Mouse (Mus musculus): Measurements from ENCODE around the gene Gm20479. TPM values are rescaled to one million over a fixed set of nuclear protein-coding genes. Genes with fewer than 3 reads are reported as not detected.
A peak's percentile ranks its signal among the peaks of the same experiment; 100 is the strongest.

Gene Gm20479
- total and polyA plus RNA-seq, 3 experiments = 1.2 to 2.2 (median 1.9) TPM

DNA sequence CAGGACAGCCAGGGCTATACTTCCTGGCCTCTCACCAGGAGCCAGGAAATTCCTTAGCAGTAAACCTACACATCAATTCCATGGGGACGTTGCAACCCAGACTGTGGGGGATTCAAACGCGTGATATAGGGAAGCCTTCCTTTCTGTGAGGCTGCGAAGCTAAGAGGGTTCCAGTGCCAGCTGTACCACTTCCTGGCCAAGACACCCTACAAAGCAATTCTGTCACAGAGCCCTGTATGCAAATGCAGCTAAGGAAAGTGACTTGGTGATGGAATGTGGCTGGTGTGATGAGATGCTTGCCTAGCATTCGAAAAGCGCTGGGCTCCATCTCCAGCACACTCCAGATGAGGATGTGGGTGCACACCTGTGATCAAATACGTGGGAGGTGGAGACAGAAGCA is 43.3 kb upstream of the Gm20479 start:
- TF ChIP-seq MAFK (IDR thresholded peaks at IDR 0.05; ENCODE audit: insufficient replicate concordance, low read length) = no peak
- no peak for TF ChIP-seq MAZ (IDR thresholded peaks at IDR 0.05; ENCODE audit: low read depth, low read length)
- TF ChIP-seq IRF4 (IDR thresholded peaks at IDR 0.05; ENCODE audit: low read depth, low read length) = no peak
- no peak for TF ChIP-seq RCOR1 (conservative IDR thresholded peaks at IDR 0.05; ENCODE audit: low read depth, low read length)
- TF ChIP-seq USF1 (IDR thresholded peaks at IDR 0.05; ENCODE audit: low read depth, low read length) = no peak
- TF ChIP-seq SMC3 (IDR thresholded peaks at IDR 0.05; ENCODE audit: low read depth, low read length) = no peak
- TF ChIP-seq POLR2A (IDR thresholded peaks at IDR 0.05; ENCODE audit: low read depth, low read length) = no peak
- Histone ChIP-seq H3K27me3 (replicated peaks) (peaks cover 56% of the 10 kb centered on the region), H3K4me2 (ENCODE audit: insufficient read depth, low read depth, poor library complexity, severe bottlenecking) (no peak overlapping the region), H3K9me3 (replicated peaks; ENCODE audit: low read length) (peaks cover 10% of the 10 kb centered on the region), H3K4me1 (ENCODE audit: control insufficient read depth in 1 of 2, insufficient read depth in 2 of 2) (peaks cover 5 to 7% of the 10 kb centered on the region in 2 experiments; a peak in 3 of 4 replicates), H3K36me3 (replicated peaks in 1 of 2; ENCODE audit: control insufficient read depth in 1 of 2, insufficient read depth in 1 of 2, low read length in 1 of 2) (no peaks in the 10 kb centered on the region), H3K4me3 (replicated peaks in 1 of 3; ENCODE audit: low read depth in 2 of 3, low read length in 2 of 3, poor library complexity in 1 of 3) (no peak overlapping the region), H3K9ac (ENCODE audit: insufficient read depth, low read depth) (no peak overlapping the region), H3K79me2 (replicated peaks; ENCODE audit: control insufficient read depth, extremely low read depth, insufficient read depth, poor library complexity, severe bottlenecking) (no peaks in the 10 kb centered on the region), H3K27ac (ENCODE audit: insufficient read depth, low read depth) (no peak overlapping the region)
- in situ Hi-C loops (cut with MboI; ENCODE audit: low pct_ligation_motif_present, low pct_unique_long_range_greater_than_20kb, low sequenced_read_pairs) (no loop called here), dilution Hi-C loops (cut with MboI; ENCODE audit: extremely low pct_ligation_motif_present, extremely low pct_unique_long_range_greater_than_20kb, low sequenced_read_pairs) (no loop called here)
- no peak for DNase-seq (ENCODE audit: extremely low read depth)

DNA sequence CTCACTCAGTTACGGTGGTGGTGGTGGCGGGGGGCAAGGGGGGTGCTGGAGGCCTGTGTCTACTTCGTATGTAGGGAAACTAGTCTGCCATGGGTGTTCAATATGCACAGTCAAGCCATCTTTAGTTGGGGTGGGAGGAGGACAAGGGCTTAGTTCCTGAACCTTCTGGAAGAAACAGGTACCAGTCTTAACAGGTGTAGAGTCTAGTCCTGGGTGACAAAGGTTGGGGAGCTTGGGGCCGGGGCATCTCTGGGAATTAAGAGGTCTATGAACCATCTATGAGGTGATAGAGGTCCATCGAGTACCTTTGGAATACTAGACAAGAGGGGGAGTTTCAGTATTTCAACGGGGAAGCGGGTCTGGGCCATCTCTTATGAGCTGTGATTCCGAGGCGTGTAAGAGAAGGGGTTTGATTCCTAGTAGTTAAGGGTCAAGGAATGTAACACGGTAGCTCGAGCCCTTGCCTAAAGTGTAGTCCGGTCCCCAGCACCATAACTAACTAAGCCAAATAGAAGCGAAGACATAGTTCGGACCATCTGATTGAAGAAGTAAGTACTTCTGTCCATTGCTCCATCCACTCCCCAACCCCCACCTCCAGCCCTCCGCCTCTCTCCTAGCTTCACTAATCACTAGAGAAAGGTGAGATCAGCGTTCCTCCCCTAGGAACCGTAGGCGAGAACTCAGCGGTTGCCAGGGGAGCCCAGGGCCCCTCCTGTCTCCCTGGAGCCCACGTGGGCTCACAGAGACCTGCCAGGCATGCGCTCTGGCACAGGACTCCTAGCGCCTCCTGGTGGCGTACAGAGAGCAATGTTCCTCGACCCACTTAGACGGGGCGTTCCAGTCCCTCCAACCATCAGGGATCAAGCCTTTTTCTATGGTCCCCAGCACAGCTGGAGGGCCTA is 40.1 kb upstream of the Gm20479 start:
- Histone ChIP-seq H3K36me3 (replicated peaks in 1 of 2; ENCODE audit: control insufficient read depth in 1 of 2, insufficient read depth in 1 of 2, low read length in 1 of 2) (no peaks in the 10 kb centered on the region), H3K9me3 (replicated peaks; ENCODE audit: low read length) (peaks cover 6% of the 10 kb centered on the region), H3K27ac (ENCODE audit: insufficient read depth, low read depth) (no peak overlapping the region), H3K4me2 (ENCODE audit: insufficient read depth, low read depth, poor library complexity, severe bottlenecking) (peak overlapping the region; percentile 75), H3K79me2 (replicated peaks; ENCODE audit: control insufficient read depth, extremely low read depth, insufficient read depth, poor library complexity, severe bottlenecking) (no peaks in the 10 kb centered on the region), H3K4me1 (ENCODE audit: control insufficient read depth in 1 of 2, insufficient read depth in 2 of 2) (peaks cover 5 to 7% of the 10 kb centered on the region in 2 experiments; a peak in 3 of 4 replicates), H3K27me3 (replicated peaks) (peaks cover 82% of the 10 kb centered on the region), H3K4me3 (replicated peaks in 1 of 3; ENCODE audit: low read depth in 2 of 3, low read length in 2 of 3, poor library complexity in 1 of 3) (no peak overlapping the region), H3K9ac (ENCODE audit: insufficient read depth, low read depth) (no peak overlapping the region)
- DNase-seq (ENCODE audit: extremely low read depth) = peak; percentile 71
- in situ Hi-C loops (cut with MboI; ENCODE audit: low pct_ligation_motif_present, low pct_unique_long_range_greater_than_20kb, low sequenced_read_pairs) = no loop called here
- dilution Hi-C loops (cut with MboI; ENCODE audit: extremely low pct_ligation_motif_present, extremely low pct_unique_long_range_greater_than_20kb, low sequenced_read_pairs) = no loop called here
- no peak for TF ChIP-seq TCF12 (IDR thresholded peaks at IDR 0.05; ENCODE audit: low read depth, low read length)
- no peak for TF ChIP-seq GABPA (IDR thresholded peaks at IDR 0.05; ENCODE audit: insufficient replicate concordance, low read depth, low read length)
- TF ChIP-seq USF1 (IDR thresholded peaks at IDR 0.05; ENCODE audit: low read depth, low read length) = peak; percentile 75
- TF ChIP-seq POLR2AphosphoS2 (IDR thresholded peaks at IDR 0.05; ENCODE audit: low read depth, low read length) = no peak
- TF ChIP-seq ZNF384 (IDR thresholded peaks at IDR 0.05; ENCODE audit: low read depth, low read length) = no peak
- TF ChIP-seq CHD2 (IDR thresholded peaks at IDR 0.05; ENCODE audit: low read length) = 0 out of 2 replicates have a peak, but pooled peaks have one; percentile 16
- peak; percentile 61 for TF ChIP-seq RAD21 (IDR thresholded peaks at IDR 0.05; ENCODE audit: low read depth, low read length)
- 0 out of 2 replicates have a peak, but pooled peaks have one; percentile 19 for TF ChIP-seq ZC3H11A (IDR thresholded peaks at IDR 0.05; ENCODE audit: low read depth, low read length)
- TF ChIP-seq RCOR1 (conservative IDR thresholded peaks at IDR 0.05; ENCODE audit: low read depth, low read length) = no peak
- TF ChIP-seq MAX (IDR thresholded peaks at IDR 0.05; ENCODE audit: low read length) = peak; percentile 89
- TF ChIP-seq SIN3A (IDR thresholded peaks at IDR 0.05; ENCODE audit: low read length) = peak; percentile 25; the same call in 1 of the 2 replicates
- peak; percentile 60 for TF ChIP-seq USF2 (conservative IDR thresholded peaks at IDR 0.05; ENCODE audit: low read depth, low read length)
- TF ChIP-seq PAX5 (IDR thresholded peaks at IDR 0.05; ENCODE audit: low read length) = no peak
- TF ChIP-seq TBP (conservative IDR thresholded peaks at IDR 0.05; ENCODE audit: low read depth, low read length) = no peak
- TF ChIP-seq EP300 (IDR thresholded peaks at IDR 0.05; ENCODE audit: low read length) = no peak
- peak; percentile 89 for TF ChIP-seq NRF1 (IDR thresholded peaks at IDR 0.05; ENCODE audit: low read depth, low read length)
- TF ChIP-seq MYC (IDR thresholded peaks at IDR 0.05; ENCODE audit: low read depth, low read length) = peak; percentile 85
- no peak for TF ChIP-seq JUND (conservative IDR thresholded peaks at IDR 0.05; ENCODE audit: low read depth, low read length)
- TF ChIP-seq POLR2A (IDR thresholded peaks at IDR 0.05; ENCODE audit: low read depth, low read length) = no peak
- TF ChIP-seq MAFK (IDR thresholded peaks at IDR 0.05; ENCODE audit: insufficient replicate concordance, low read length) = no peak
- TF ChIP-seq HCFC1 (IDR thresholded peaks at IDR 0.05; ENCODE audit: low read depth, low read length) = no peak
- TF ChIP-seq CTCF (conservative IDR thresholded peaks at IDR 0.05 in 1 of 2, IDR thresholded peaks at IDR 0.05 in 1 of 2; ENCODE audit: low read depth in 2 of 2, low read length in 2 of 2) = peak; percentile 66 to 86
- TF ChIP-seq MAZ (IDR thresholded peaks at IDR 0.05; ENCODE audit: low read depth, low read length) = peak; percentile 61; the same call in 1 of the 2 replicates
- no peak for TF ChIP-seq ELF1 (IDR thresholded peaks at IDR 0.05; ENCODE audit: low read depth, low read length)
- peak; percentile 91 for TF ChIP-seq MXI1 (IDR thresholded peaks at IDR 0.05; ENCODE audit: low read depth, low read length)
- no peak for TF ChIP-seq CHD1 (IDR thresholded peaks at IDR 0.05; ENCODE audit: low read depth, low read length)
- TF ChIP-seq NELFE (IDR thresholded peaks at IDR 0.05; ENCODE audit: low read depth, low read length) = peak; percentile 45; the same call in 1 of the 2 replicates
- 0 out of 2 replicates have a peak, but pooled peaks have one; percentile 13 for TF ChIP-seq MEF2A (IDR thresholded peaks at IDR 0.05; ENCODE audit: borderline replicate concordance, low read depth, low read length)
- peak; percentile 87 for TF ChIP-seq SMC3 (IDR thresholded peaks at IDR 0.05; ENCODE audit: low read depth, low read length)
